Mouse (Mus musculus) heart, embryonic 16.5 days (tissue): ENCODE measurements around the gene Glra1. TPM values are rescaled to one million over a fixed set of nuclear protein-coding genes. Genes with fewer than 3 reads are reported as not detected.
"Not testable (repeated sequence)": the region's sequence is repeated elsewhere in the genome, so short reads cannot be mapped to it uniquely, and the experiment has no call there.

Experiments
- ATAC-seq: fragments of 200-750 bp; cut with Nextera tagmentation; replicated peaks from 2 replicates; pipeline ENCODE4 v1.8.0; 2017; ENCODE audit warnings: moderate number of reproducible peaks; ENCODE audit not compliant: insufficient read depth, low FRiP score; ENCODE audit errors: extremely low read depth
- H3K27ac ChIP-seq: fragments of 300-500 bp; sonication (generic); 2 replicates; pipeline ENCODE4 v1.5.1; 2014; ENCODE audit warnings: mild to moderate bottlenecking, low read length, control low read depth, moderate library complexity
- H3K27me3 ChIP-seq: fragments of 300-500 bp; sonication (generic); 2 replicates; pipeline ENCODE4 v1.6.1; 2014; ENCODE audit warnings: low read length, mixed read lengths; ENCODE audit not compliant: control insufficient read depth, insufficient read depth
- H3K36me3 ChIP-seq: fragments of 300-500 bp; sonication (generic); 2 replicates; pipeline ENCODE4 v1.6.1; 2014; ENCODE audit not compliant: control insufficient read depth, insufficient read depth
- H3K4me1 ChIP-seq: fragments of 300-500 bp; sonication (generic); 2 replicates; pipeline ENCODE4 v1.6.1; 2014; ENCODE audit warnings: low read length, mixed read lengths; ENCODE audit not compliant: control insufficient read depth, insufficient read depth
- H3K4me2 ChIP-seq: fragments of 300-500 bp; sonication (generic); 2 replicates; pipeline ENCODE4 v1.6.1; 2014; ENCODE audit warnings: low read depth, mild to moderate bottlenecking, control low read depth, low read length
- H3K4me3 ChIP-seq: fragments of 300-500 bp; sonication (generic); 2 replicates; pipeline ENCODE4 v1.5.1; 2014; ENCODE audit warnings: mild to moderate bottlenecking, control low read depth, low read length
- H3K9ac ChIP-seq: fragments of 300-500 bp; sonication (generic); 2 replicates; pipeline ENCODE4 v1.6.1; 2014; ENCODE audit warnings: low read length, control low read depth
- H3K9me3 ChIP-seq: fragments of 300-500 bp; sonication (generic); replicated peaks from 2 replicates; pipeline ENCODE4 v1.6.1; 2016; ENCODE audit warnings: low read length; ENCODE audit not compliant: control insufficient read depth
- WGBS: fragments of 180-500 bp; shearing (Covaris S2); extraction: QIAGEN DNeasy Blood & Tissue Kit; methylation state at CpG from one replicate; pipeline ENCODE4 v1.1.7; 2014; 5-methylcytosine and 5-hydroxymethylcytosine counted together
- polyA plus RNA-seq: library from polyadenylated mRNA; unstranded; fragments of >200 nt; fragmentation: Nextera tagmentation; extraction: Ambion mirVana; gene quantifications from 2 replicates; pipeline ENCODE4 v1.2.1, GENCODE M21; 2015

The Glra1 gene
- polyA plus RNA-seq: not detected in 2 replicates

- Histone ChIP-seq H3K27me3 (peaks cover 19% of the 10 kb centered on the region), H3K9me3 (no peaks in the 10 kb centered on the region), H3K4me2 (no peak within 1 kb of the TSS), H3K9ac (no peak within 1 kb of the TSS), H3K4me3 (no peak within 1 kb of the TSS), H3K4me1 (no peaks in the 10 kb centered on the region), H3K36me3 (no peaks in the 10 kb centered on the region), H3K27ac (no peak within 1 kb of the TSS)
- WGBS: 2% methylated on average over 36 of the region's 36 CpGs
- no peak; the same call in 1 of the 2 replicates for ATAC-seq
Observed at GRCm38 (mm10) chr11:55607808-55608523, at the start of gene Glra1. Gene Glra1 (minus strand): TSS chr11:55608198.

GRCm38 (mm10) chr11:55636961-55637360, 29.0 kb upstream of the Glra1 start:
- Histone ChIP-seq H3K27me3 (no peaks in the 10 kb centered on the region), H3K27ac (no peak overlapping the region), H3K9me3 (no peaks in the 10 kb centered on the region), H3K36me3 (no peaks in the 10 kb centered on the region), H3K4me2 (no peak overlapping the region), H3K4me3 (no peak overlapping the region), H3K4me1 (no peaks in the 10 kb centered on the region), H3K9ac (no peak overlapping the region)
- no peak for ATAC-seq
- WGBS: 37% methylated on average over 4 of the region's 4 CpGs

GRCm38 (mm10) chr11:55633901-55634300, 25.9 kb upstream of the Glra1 start:
- no peak for ATAC-seq
- Histone ChIP-seq H3K4me2 (no peak overlapping the region), H3K36me3 (no peaks in the 10 kb centered on the region), H3K4me3 (no peak overlapping the region), H3K27ac (no peak overlapping the region), H3K4me1 (no peaks in the 10 kb centered on the region), H3K27me3 (no peaks in the 10 kb centered on the region), H3K9ac (no peak overlapping the region), H3K9me3 (no peaks in the 10 kb centered on the region)

GRCm38 (mm10) chr11:55614631-55615030, 6.6 kb upstream of the Glra1 start:
- not testable (repeated sequence) for H3K4me2 ChIP-seq, H3K27me3 ChIP-seq, H3K4me3 ChIP-seq, H3K27ac ChIP-seq, H3K9me3 ChIP-seq, ATAC-seq, H3K4me1 ChIP-seq, H3K36me3 ChIP-seq, H3K9ac ChIP-seq
- 61% methylated on average over 8 of the region's 8 CpGs for WGBS

- Histone ChIP-seq H3K4me2 (no peak overlapping the region), H3K4me3 (no peak overlapping the region), H3K27ac (no peak overlapping the region), H3K9ac (no peak overlapping the region), H3K9me3 (no peaks in the 10 kb centered on the region), H3K27me3 (peaks cover 19% of the 10 kb centered on the region), H3K36me3 (no peaks in the 10 kb centered on the region), H3K4me1 (no peaks in the 10 kb centered on the region)
- 2% methylated on average over 12 of the region's 12 CpGs for WGBS
- no peak for ATAC-seq
Observed at GRCm38 (mm10) chr11:55608524-55608920, 524 bp upstream of the Glra1 start.

- Histone ChIP-seq H3K4me1 (no peaks in the 10 kb centered on the region), H3K4me2 (no peak overlapping the region), H3K27ac (no peak overlapping the region), H3K9me3 (no peaks in the 10 kb centered on the region), H3K36me3 (no peaks in the 10 kb centered on the region), H3K4me3 (no peak overlapping the region), H3K27me3 (peaks cover 19% of the 10 kb centered on the region), H3K9ac (no peak overlapping the region)
- ATAC-seq: no peak
- WGBS: 7% methylated on average over 26 of the region's 26 CpGs
Observed at GRCm38 (mm10) chr11:55607066-55607807, 761 bp downstream of the Glra1 start.

GRCm38 (mm10) chr11:55601447-55602065, 6.4 kb downstream of the Glra1 start:
- no peak overlapping the region for H3K4me2 ChIP-seq
- no peaks in the 10 kb centered on the region for H3K36me3 ChIP-seq
- no peaks in the 10 kb centered on the region for H3K9me3 ChIP-seq
- 11% methylated on average over 11 of the region's 11 CpGs for WGBS
- H3K4me1 ChIP-seq: no peaks in the 10 kb centered on the region
- ATAC-seq: no peak
- H3K27me3 ChIP-seq: peaks cover 6% of the 10 kb centered on the region; the same call in 1 of the 2 replicates
- no peak overlapping the region for H3K4me3 ChIP-seq
- H3K9ac ChIP-seq: no peak overlapping the region
- no peak overlapping the region for H3K27ac ChIP-seq

- WGBS: 71% methylated on average over 1 of the region's 1 CpGs
Observed at GRCm38 (mm10) chr11:55595726-55596125, 12.3 kb downstream of the Glra1 start.

GRCm38 (mm10) chr11:55594411-55594810, 13.6 kb downstream of the Glra1 start:
- Histone ChIP-seq H3K36me3 (no peaks in the 10 kb centered on the region), H3K27ac (no peak overlapping the region), H3K4me2 (no peak overlapping the region), H3K9me3 (no peaks in the 10 kb centered on the region), H3K4me3 (no peak overlapping the region), H3K27me3 (no peaks in the 10 kb centered on the region), H3K9ac (no peak overlapping the region), H3K4me1 (no peaks in the 10 kb centered on the region)
- 69% methylated on average over 3 of the region's 3 CpGs for WGBS
- no peak for ATAC-seq

More at GRCm38 (mm10) chr11:55595726-55596125, 12.3 kb downstream of the Glra1 start:
- Histone ChIP-seq H3K9ac (no peak overlapping the region), H3K4me2 (no peak overlapping the region), H3K27me3 (0 out of 2 replicates have a peak, but pooled peaks cover 3% of the 10 kb centered on the region), H3K4me1 (no peaks in the 10 kb centered on the region), H3K27ac (no peak overlapping the region), H3K9me3 (no peaks in the 10 kb centered on the region), H3K36me3 (no peaks in the 10 kb centered on the region), H3K4me3 (no peak overlapping the region)
- ATAC-seq: no peak
